25 mouse cellular contexts compared by ENCODE assay signal in the genomic region with DNA sequence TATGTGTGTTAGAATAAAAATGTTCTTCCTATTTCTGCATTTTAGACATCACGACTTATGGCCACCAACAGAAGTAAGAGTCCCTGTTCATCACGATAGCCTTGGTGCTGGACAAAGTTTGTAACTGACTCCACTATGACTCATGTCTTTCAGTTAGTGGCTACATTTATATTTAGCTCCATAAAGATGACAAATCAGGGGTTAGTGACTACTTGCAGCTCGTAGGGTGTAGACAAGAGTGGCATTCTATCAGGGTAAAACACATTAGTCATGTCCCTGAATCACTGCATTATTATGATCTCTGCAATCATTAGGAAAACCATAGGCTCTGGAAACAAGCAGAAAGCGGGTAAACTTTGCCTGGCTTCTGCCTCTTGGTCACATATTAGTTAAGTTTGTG.
DNase-seq lines count a peak whose midpoint lies in the region; ATAC-seq and TF ChIP-seq lines count a peak whose summit lies in the region.
"Had no signal": no experiment of that assay in that cellular context is flagged by ENCODE, and none has a peak within 500 bp of the region (broad histone marks: within the 10 kb centered on the region; RNA-seq: fewer than 3 reads in every experiment).

No protein-coding gene starts in this region.

- H3K9ac ChIP-seq in hindbrain, postnatal 0 days (replicated peaks; ENCODE audit: low read length), result no peak overlapping the region
- H3K9ac ChIP-seq: forebrain, embryonic 12.5 days; forebrain, embryonic 15.5 days; hindbrain, embryonic 13.5 days had no signal

- H3K27me3 ChIP-seq in hindbrain, postnatal 0 days (ENCODE audit: insufficient read depth, low read length), result no peaks in the 10 kb centered on the region
- H3K27me3 ChIP-seq in forebrain, embryonic 10.5 days (ENCODE audit: poor library complexity, severe bottlenecking), result peaks cover 8% of the 10 kb centered on the region; the same call in 1 of the 2 replicates

- no peak for ATAC-seq in hindbrain, postnatal 0 days
- ATAC-seq in activated CD4-positive, CD25-positive, alpha-beta regulatory T cell, adult 4 months, result no peak
- ATAC-seq: CD4-positive, CD25-positive, alpha-beta regulatory T cell, adult 4 months; forebrain, embryonic 15.5 days; hindbrain, embryonic 16.5 days; inflammation-experienced regulatory T-cells, adult 6 months; intestine, embryonic 16.5 days had no signal

- no peak overlapping the region for H3K27ac ChIP-seq in hindbrain, postnatal 0 days
- no peak overlapping the region for H3K27ac ChIP-seq in forebrain, embryonic 10.5 days
- H3K27ac ChIP-seq: forebrain, embryonic 12.5 days; forebrain, embryonic 15.5 days; hindbrain, embryonic 10.5 days; hindbrain, embryonic 13.5 days had no signal

- H3K4me2 ChIP-seq in hindbrain, postnatal 0 days (ENCODE audit: low read depth, low read length), result no peak overlapping the region
- H3K4me2 ChIP-seq: forebrain, embryonic 12.5 days; forebrain, embryonic 15.5 days; heart, embryonic 11.5 days; hindbrain, embryonic 13.5 days had no signal

- H3K4me1 ChIP-seq in hindbrain, postnatal 0 days (ENCODE audit: insufficient read depth, low read length), result no peaks in the 10 kb centered on the region
- peaks cover 17% of the 10 kb centered on the region for H3K4me1 ChIP-seq in forebrain, embryonic 10.5 days

- peak; percentile 84 for DNase-seq in 3T3-L1 (ENCODE audit: low read depth, low spot score)
- DNase-seq in Muller cell, postnatal 12 days (ENCODE audit: inconsistent ontology term), result peak; percentile 59
- peak; percentile 35 for DNase-seq in brain, adult 2 months (ENCODE audit: low read depth, low spot score)
- no peak for DNase-seq in urinary bladder, postnatal 4 days (ENCODE audit: low spot score in 2 of 2)
- DNase-seq in hindbrain, postnatal 0 days (ENCODE audit: low spot score), result no peak
- no peak for DNase-seq in forebrain, embryonic 10.5 days (ENCODE audit: extremely low spot score, low spot score)
- DNase-seq: adrenal gland, adult 8-10 months; adrenal gland, postnatal 25 days; B cell, adult 2 months; cerebellum, adult 18-20 months; cerebellum, adult 9-10 months; cerebellum, postnatal 14 days; gastrocnemius, postnatal 10 days; heart, adult 11 months; kidney, adult 18-20 months had no signal

- TF ChIP-seq CTCF in hindbrain, postnatal 0 days (IDR thresholded peaks at IDR 0.05; ENCODE audit: low read depth), result no peak

- H3K9me3 ChIP-seq in hindbrain, postnatal 0 days (ENCODE audit: low read length), result no peaks in the 10 kb centered on the region
- H3K9me3 ChIP-seq in forebrain, embryonic 10.5 days, result no peaks in the 10 kb centered on the region
- H3K9me3 ChIP-seq: forebrain, embryonic 12.5 days; forebrain, embryonic 15.5 days; hindbrain, embryonic 10.5 days; hindbrain, embryonic 13.5 days had no signal

- 86% methylated on average over 4 of the region's 4 CpGs for WGBS in hindbrain, postnatal 0 days
- 90% methylated on average over 4 of the region's 4 CpGs for WGBS in forebrain, embryonic 10.5 days

- no peak overlapping the region for H3K4me3 ChIP-seq in hindbrain, postnatal 0 days (ENCODE audit: low read length)
- H3K4me3 ChIP-seq in forebrain, embryonic 10.5 days, result no peak overlapping the region
- H3K4me3 ChIP-seq: forebrain, embryonic 12.5 days; forebrain, embryonic 15.5 days; hindbrain, embryonic 10.5 days; hindbrain, embryonic 13.5 days had no signal

- no peaks in the 10 kb centered on the region for H3K36me3 ChIP-seq in hindbrain, postnatal 0 days (ENCODE audit: insufficient read depth, low read length)
- no peaks in the 10 kb centered on the region for H3K36me3 ChIP-seq in forebrain, embryonic 10.5 days (replicated peaks)
- H3K36me3 ChIP-seq: forebrain, embryonic 12.5 days; forebrain, embryonic 15.5 days; hindbrain, embryonic 10.5 days; hindbrain, embryonic 13.5 days had no signal

Comparison
In these comparisons a context has a peak if more than half of its experiments do, and no peak if none do; other contexts are left out.
1. DNase-seq: peak in 3T3-L1 (single experiment), Muller cell, postnatal 12 days (single experiment) and brain, adult 2 months (single experiment); none in urinary bladder, postnatal 4 days (0 of 2), hindbrain, postnatal 0 days (single experiment) and forebrain, embryonic 10.5 days (single experiment).